Mouse (Mus musculus) heart, adult 18-20 months (tissue): ENCODE measurements at regions not wholly inside any gene's neighbourhood (a gene's known extent, or its start where the extent isn't known, plus 50 kb on each side); places are given as distances from the start of the nearest gene placed in this dataset.
"Not testable (repeated sequence)": the region's sequence is repeated elsewhere in the genome, so short reads cannot be mapped to it uniquely, and the experiment has no call there.

Experiments used
- DNase-seq, 2 experiments: peaks; one replicate each; pipeline ENCODE4 v3.0.0; 2021 to 2022; ENCODE audit warnings: mixed read lengths in 1 of 2

- DNase-seq: no peak
Measured at GRCm38 (mm10) chr5:42884251-42884650, 348.7 kb upstream of the Cpeb2 start.

DNA sequence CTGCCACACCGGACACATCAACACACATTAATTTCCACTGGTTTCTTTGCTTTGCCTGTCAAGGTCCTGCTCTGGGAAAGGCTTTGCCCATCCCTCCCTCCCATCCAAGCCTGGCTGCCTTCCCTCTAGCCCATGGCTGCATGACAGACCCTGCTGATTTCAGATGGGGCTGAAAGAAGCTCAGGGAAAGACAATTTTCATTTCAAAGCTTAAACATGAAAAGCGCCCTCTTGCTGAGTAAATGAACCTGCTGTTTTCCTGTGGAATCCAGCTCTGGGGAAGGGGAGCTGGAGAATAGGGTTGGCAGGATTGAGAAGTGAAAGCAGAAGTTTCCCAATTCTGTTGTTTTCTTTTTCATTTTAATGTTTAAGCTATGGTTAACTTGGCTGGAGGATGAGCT lies 341.1 kb upstream of the Cpeb2 start:
- DNase-seq: no peak

DNA sequence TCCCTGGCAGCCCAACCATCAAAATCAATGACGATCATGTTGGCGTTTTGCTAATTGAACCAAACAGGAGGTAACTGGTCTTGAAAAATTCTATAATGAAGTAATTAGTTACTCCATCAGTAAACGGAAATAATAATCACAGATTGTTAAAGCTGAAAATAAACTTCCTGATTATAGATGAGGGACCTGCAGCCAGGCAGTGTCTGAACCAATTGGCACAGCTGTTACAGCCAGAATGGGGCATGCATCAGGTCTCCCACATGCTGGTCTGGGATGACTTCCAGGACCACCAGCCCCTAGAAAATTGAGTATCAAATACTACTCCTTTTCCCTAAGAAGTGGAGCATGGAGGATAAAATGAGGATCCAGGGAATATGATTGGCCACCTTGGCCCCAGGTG lies 326.8 kb upstream of the Cpeb2 start:
- no peak for DNase-seq

- DNase-seq: peak; percentile 3 to 29
Measured at GRCm38 (mm10) chr5:42919328-42919727, 313.6 kb upstream of the Cpeb2 start.

DNA sequence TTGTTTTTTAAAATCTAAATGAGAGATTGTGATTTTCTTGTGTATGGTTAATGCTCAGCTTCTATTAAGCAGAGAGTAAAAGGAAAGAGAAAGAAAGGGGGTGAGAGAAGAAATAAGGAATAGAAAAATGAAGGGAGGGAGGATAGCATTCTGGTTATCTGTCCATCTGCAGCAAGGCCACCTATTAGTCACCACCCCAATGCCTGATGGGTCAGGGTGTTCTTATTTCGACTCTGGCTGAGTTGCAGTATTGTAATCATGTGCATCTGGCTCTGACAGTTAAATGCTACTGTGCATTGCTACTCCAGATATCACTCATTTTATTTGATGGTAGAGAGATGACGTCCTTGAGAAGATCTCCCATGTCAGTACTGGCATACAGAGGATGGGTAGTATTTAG lies 300.9 kb upstream of the Cpeb2 start:
- DNase-seq: no peak

DNA sequence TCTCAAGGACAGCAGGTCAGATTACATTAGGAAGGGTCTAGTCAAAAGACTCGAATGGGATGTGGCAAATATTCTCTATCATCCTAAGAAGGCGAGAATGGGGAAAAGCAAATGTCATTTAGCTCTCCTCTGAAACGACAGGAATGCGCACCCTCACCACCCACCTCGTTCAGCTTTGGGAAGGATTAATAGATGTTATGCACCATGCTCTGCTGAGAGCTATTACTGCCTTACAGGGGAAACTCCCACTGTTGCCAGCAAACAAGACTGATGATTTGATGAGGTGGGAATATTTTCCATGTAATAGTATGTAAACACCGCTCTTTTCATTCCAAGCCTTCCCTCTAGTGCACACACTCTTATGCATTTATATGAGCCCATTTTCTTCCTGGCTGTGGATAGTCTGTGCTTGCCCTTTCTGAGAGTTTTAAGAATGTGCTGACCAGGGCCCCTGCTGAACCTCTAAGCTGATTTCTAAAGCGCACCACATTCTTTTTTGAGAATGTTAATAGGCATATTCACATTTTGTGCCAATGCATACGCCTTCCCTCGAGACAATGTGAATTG lies 273.6 kb upstream of the Cpeb2 start:
- DNase-seq: no peak

- DNase-seq: not testable (repeated sequence)
Measured at GRCm38 (mm10) chr5:42966952-42967351, 266.0 kb upstream of the Cpeb2 start.

DNA sequence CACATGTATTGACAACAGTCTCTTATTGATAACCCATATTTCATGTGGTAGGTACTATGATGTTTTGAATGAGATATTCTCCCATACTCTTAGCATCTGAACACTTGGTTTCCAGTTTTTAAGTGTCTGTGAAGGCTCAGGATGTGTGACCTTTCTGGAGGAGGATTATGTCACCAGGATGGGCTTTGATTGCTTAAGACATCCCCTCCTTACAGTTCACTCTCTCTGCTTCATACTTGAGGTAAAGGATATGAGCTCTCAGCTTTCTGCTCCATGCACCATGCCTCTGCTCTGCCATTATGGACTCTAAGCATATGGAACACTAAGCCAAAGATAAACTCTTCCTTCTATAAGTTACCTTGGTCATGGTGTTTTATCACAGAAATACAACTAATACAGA lies 263.8 kb upstream of the Cpeb2 start:
- no peak for DNase-seq

DNA sequence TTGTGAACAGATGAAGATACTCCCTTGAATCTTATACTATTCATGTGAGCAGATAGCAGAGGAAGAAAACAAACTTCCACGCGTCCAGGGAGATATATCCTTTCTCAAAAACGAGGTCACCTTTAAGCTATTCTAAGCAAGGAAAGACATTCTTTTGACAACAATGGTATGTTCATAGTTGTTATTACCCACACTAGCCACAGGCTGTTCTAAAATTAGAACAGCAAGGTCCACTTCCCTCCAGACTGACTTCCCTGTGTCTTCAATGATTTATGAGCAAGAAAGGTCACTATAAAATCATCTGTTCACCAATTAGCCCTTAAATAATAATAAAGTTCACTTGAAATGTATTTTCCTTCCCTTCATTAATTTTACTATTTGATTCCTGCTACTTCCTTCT lies 263.3 kb upstream of the Cpeb2 start:
- no peak for DNase-seq

DNA sequence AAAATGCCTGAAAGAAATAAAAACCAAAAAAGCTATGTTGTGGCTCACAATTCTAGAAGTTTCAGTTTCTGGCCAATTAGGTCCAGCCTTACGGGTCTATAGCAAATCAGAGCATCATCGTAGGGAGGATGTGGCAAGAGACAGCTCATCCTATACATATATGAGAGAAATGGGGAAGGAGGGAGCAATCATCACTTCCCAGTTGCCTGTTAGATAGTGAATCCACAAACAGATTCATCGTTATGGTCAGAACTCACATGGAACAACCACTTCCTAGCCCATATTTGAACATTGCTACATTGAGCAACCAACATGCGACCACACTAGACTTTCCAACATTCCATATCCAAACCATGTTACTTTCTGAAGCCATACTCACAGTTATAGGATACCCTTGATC lies 255.9 kb upstream of the Cpeb2 start:
- DNase-seq: no peak

DNA sequence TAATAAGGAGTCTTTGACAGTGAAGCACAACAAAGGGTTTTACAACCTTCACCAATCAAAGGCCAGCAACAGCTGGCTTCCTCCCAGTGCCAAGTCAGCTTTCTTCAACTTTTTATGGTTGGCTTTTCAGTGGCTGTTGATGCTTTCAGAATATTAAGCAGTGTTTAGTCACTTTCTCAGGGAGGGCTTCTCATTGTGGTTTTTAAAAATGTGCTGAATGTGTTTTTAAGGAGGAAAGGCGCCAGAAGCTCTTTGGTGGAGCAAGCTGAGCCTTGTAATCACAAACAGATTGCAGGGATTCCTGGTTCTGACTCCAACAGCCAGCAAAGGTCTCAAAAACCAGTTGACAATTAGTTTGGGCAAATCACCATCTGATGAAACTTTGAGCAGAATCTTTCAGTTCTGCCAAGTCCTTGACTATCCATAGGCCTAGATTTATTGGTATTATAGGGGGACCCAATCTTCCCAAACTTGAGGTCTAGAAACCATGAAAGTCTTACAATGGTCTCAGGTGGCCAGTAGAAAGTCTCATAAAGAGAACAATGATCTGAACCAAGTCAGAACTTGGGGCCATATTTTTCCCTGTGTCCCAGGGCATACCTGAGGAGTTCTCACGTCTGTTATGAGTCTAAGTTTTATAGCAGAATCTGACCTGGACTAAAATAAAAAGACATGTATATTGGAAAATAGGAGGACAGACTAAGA lies 251.9 kb upstream of the Cpeb2 start:
- DNase-seq: no peak

GRCm38 (mm10) chr5:42986203-42986602 lies 246.8 kb upstream of the Cpeb2 start:
- no peak for DNase-seq

GRCm38 (mm10) chr5:42987710-42988466 lies 245.1 kb upstream of the Cpeb2 start:
- no peak for DNase-seq

GRCm38 (mm10) chr5:42989287-42989686 lies 243.7 kb upstream of the Cpeb2 start:
- no peak for DNase-seq

DNA sequence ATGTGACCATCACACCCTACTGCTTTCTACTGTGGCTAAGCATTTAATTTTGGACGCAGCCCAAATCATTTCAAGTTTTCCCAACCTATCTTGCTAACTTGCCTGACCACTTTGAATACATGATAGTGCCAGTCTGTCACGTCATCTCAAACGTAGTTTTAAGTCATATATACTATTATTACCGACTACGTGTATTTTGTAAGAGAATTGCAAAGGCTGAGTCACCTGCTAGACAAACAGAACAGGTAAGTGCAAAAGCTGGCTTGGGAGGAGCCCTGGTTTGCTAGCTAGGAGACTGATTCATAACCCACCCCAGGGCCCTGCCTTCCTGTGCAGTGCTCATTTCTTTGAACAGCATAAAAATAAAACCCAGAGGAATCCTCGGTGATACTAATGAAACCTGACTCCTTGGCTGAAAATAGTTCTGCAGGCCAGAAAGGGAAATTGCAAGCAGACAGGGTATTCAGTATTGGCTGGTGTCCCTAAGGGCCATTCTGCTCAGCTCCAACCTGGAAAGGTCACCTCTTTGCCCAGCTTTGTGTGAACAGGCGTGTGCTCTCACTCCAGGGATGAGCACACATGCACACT lies 208.9 kb upstream of the Cpeb2 start:
- peak in 1 of 2 experiments; percentile 4 for DNase-seq

DNA sequence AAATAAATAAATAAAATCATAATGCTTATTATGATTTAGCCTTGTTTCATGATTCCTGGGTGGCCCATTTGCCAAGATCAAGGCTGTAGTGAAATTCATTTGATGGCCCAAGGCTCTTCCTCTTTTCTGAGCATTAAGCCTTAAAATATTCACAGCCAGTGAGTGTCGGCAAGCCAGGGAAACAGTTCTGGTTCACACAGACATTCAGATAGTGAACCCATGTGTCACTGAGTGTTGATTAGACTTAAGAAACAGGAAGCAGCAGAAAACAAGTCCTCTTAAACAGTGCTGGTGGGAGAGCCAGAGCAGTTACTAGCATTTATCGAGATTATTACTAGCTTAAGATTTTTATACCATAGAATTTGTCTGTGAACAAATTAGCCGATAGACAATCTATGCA lies 201.7 kb upstream of the Cpeb2 start:
- DNase-seq: no peak

- no peak for DNase-seq
Measured at GRCm38 (mm10) chr5:43031916-43032315, 201.1 kb upstream of the Cpeb2 start.

- DNase-seq: peak in 1 of 2 experiments; percentile 13
Measured at GRCm38 (mm10) chr5:43034421-43034820, 198.5 kb upstream of the Cpeb2 start.

GRCm38 (mm10) chr5:43037592-43037991 lies 195.4 kb upstream of the Cpeb2 start:
- no peak for DNase-seq

- no peak for DNase-seq
Measured at GRCm38 (mm10) chr5:43039525-43039924, 193.4 kb upstream of the Cpeb2 start.

DNA sequence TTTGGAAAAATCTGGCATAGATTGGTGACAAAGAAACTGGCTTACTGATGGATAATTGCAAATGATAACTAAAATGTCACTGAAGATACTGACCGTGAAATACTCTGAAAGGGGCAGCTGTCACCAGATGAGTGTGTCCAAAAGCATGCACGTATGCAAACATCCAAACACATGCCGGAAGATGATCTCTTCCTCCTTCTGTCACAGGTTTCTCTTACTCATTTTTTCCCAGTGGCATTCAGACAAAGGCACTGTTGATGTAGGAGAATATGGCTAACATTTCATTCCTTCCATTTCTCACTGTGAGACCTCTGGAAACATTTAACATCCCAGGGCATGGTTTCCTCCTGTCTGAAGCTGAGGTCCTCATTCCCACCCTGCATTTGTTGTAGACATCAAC lies 190.4 kb upstream of the Cpeb2 start:
- no peak for DNase-seq

DNA sequence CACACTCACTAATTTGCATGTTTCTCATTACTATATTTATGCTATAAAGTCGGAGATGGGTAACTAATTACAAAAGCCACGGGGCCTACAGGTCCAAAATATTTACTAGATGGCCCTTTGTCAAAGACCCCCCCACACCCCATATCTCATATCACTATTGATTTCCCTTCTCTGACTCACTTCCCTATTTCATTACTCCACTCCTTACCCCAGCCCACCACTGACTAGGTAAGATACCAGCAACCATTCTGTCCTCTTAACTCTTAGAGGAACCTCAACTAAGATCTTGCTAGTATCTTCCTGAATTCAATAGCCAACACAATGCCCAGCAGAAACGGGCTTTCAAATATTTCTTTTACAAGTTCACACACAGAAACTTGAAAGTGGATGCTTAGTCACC lies 187.1 kb upstream of the Cpeb2 start:
- no peak for DNase-seq

- DNase-seq: no peak
Measured at GRCm38 (mm10) chr5:43047316-43047715, 185.7 kb upstream of the Cpeb2 start.
